Mouse (Mus musculus): ENCODE data around the gene Nexn. TPM values are rescaled to one million over a fixed set of nuclear protein-coding genes. Genes with fewer than 3 reads are reported as not detected.

Nexn gene
- polyA plus RNA-seq, 1 experiment from 2014 or later: 4.3 TPM

DNA sequence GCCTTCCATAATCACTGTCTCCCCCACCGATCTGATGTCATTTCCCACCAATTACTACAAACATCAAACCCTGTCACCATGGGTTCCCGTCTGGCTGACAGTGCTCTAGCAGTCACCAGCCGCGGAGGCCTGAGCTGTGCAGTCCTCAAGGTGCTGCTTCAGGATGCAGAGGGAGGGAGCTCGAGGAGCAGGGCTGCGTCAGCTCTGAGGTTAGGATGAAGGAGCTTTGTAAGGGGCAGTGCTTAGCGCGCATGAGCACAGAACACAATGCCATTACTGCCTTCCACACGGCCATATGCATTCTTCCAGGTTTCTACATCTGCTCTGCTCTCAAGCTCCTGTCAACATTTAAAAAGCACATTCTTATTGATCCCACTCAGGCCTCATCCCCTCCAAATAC is 36.8 kb upstream of the Nexn start:
- H3K4me1 ChIP-seq (replicated peaks; ENCODE audit: control insufficient read depth, insufficient read depth, low read length): no peaks in the 10 kb centered on the region
- no peaks in the 10 kb centered on the region for H3K27me3 ChIP-seq (ENCODE audit: control insufficient read depth, insufficient read depth, low read length)
- H3K36me3 ChIP-seq (ENCODE audit: control insufficient read depth, insufficient read depth, low read length): no peaks in the 10 kb centered on the region; the same call in 1 of the 2 replicates
- ATAC-seq (replicated peaks; ENCODE audit: low FRiP score) (no peak), DNase-seq (ENCODE audit: low spot score) (no peak)
- H3K9me3 ChIP-seq (ENCODE audit: control insufficient read depth, low read length): no peaks in the 10 kb centered on the region
- H3K4me2 ChIP-seq (ENCODE audit: low read depth, low read length, severe bottlenecking): no peak overlapping the region
- H3K4me3 ChIP-seq (ENCODE audit: low read depth, low read length): no peak overlapping the region
- H3K27ac ChIP-seq (ENCODE audit: low read depth, low read length): no peak overlapping the region
- no peak overlapping the region for H3K9ac ChIP-seq (ENCODE audit: low read length)
- WGBS: 79% methylated on average over 9 of the region's 9 CpGs

DNA sequence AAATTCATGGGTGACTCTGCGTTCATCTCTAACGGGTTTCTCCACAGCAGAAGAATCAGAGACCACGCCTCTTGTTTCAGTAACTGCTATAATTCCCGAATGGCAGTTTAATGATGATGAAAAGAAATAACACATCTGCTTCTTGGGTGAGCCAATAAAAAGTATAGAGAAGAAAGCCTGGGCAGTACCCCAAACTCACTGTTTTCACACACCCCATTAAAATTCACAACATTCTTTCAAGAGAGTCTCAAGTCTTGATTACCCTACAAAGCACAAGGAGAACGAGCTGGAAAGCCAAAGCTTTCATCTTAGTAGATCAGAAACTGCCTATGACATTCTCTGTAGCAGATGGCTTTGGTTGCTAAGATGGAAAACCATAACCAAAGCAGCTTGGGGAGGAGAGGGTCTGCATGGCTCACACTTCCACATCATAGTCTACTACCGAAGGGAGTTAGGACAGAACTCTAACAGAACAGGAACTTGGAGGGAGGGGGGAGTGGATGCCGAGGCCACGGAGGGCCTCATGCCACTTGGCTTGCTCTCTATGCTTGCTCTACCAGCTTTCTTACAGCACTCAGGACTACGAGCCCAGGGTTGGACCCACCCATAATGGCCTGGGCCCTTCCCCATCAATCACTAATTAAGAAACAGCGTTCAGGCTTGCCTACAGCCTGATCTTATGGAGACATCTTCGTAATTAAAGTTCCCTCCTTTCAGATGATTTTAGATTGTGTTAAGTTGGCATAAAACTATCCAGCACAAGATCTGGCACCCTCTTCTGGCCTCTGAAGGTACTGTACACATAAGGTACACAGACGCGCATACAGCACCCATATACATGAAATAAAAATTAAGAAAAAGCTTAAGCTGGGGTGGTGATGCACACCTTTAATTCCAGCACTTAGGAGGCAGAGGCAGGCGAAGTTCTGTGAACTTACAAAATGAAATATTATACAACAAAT is 34.5 kb upstream of the Nexn start:
- ATAC-seq (replicated peaks; ENCODE audit: low FRiP score): no peak

DNA sequence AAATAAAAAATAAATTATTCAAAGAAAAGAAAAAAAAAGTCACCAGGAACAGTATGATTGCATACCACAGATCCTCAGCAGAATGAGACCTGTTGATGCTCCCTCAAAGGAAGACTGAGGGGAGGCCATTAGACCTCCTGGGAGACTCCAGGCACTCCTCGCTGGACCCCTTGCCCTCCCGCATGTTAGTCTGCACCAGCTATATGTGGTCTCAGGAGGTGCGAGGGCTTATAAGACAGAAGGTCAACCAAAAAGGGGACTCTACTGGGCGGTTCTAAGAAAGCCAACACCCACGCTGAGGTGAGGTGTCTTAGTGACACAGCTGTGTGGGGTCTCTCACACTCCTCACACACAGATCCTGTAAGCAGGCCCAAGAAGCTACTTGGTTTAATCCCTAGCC is 29.7 kb upstream of the Nexn start:
- Histone ChIP-seq H3K36me3 (ENCODE audit: control insufficient read depth, insufficient read depth, low read length) (no peaks in the 10 kb centered on the region), H3K27me3 (ENCODE audit: control insufficient read depth, insufficient read depth, low read length) (no peaks in the 10 kb centered on the region), H3K4me3 (ENCODE audit: low read depth, low read length) (no peak overlapping the region), H3K27ac (ENCODE audit: low read depth, low read length) (no peak overlapping the region), H3K9ac (ENCODE audit: low read length) (no peak overlapping the region), H3K4me1 (replicated peaks; ENCODE audit: control insufficient read depth, insufficient read depth, low read length) (no peaks in the 10 kb centered on the region), H3K4me2 (ENCODE audit: low read depth, low read length, severe bottlenecking) (no peak overlapping the region), H3K9me3 (ENCODE audit: control insufficient read depth, low read length) (no peaks in the 10 kb centered on the region)
- ATAC-seq (replicated peaks; ENCODE audit: low FRiP score): no peak
- no peak for DNase-seq (ENCODE audit: low spot score)
- WGBS: 87% methylated on average over 5 of the region's 5 CpGs

More for the DNA sequence above, 34.5 kb upstream of the Nexn start:
- 93% methylated on average over 14 of the region's 14 CpGs for WGBS
- Histone ChIP-seq H3K9ac (ENCODE audit: low read length) (no peak overlapping the region), H3K27ac (ENCODE audit: low read depth, low read length) (no peak overlapping the region), H3K36me3 (ENCODE audit: control insufficient read depth, insufficient read depth, low read length) (no peaks in the 10 kb centered on the region), H3K4me2 (ENCODE audit: low read depth, low read length, severe bottlenecking) (no peak overlapping the region), H3K9me3 (ENCODE audit: control insufficient read depth, low read length) (no peaks in the 10 kb centered on the region), H3K4me3 (ENCODE audit: low read depth, low read length) (no peak overlapping the region), H3K4me1 (replicated peaks; ENCODE audit: control insufficient read depth, insufficient read depth, low read length) (no peaks in the 10 kb centered on the region), H3K27me3 (ENCODE audit: control insufficient read depth, insufficient read depth, low read length) (no peaks in the 10 kb centered on the region)
- DNase-seq (ENCODE audit: low spot score): no peak

DNA sequence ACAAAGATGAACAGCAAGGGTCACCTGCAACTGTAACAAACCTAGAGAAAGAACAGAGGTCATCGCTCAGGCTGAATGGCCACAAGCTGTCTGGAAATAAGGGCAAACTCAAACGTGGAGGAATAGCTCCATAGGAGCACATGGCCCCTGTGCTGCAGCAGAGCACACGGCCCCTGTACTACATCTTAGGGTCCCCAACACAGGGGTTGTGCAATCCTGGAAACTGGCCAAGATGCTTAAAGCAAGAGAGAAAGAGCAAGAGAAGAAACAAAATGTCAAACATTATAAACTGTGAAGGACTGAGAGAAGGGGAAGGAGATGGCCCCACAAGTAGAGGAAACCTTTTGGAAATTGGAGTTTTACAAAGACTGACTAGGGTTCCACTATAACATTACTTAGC is 28.2 kb upstream of the Nexn start:
- Histone ChIP-seq H3K9me3 (ENCODE audit: control insufficient read depth, low read length) (no peaks in the 10 kb centered on the region), H3K9ac (ENCODE audit: low read length) (no peak overlapping the region), H3K27ac (ENCODE audit: low read depth, low read length) (no peak overlapping the region), H3K4me3 (ENCODE audit: low read depth, low read length) (no peak overlapping the region), H3K36me3 (ENCODE audit: control insufficient read depth, insufficient read depth, low read length) (no peaks in the 10 kb centered on the region), H3K4me1 (replicated peaks; ENCODE audit: control insufficient read depth, insufficient read depth, low read length) (no peaks in the 10 kb centered on the region), H3K4me2 (ENCODE audit: low read depth, low read length, severe bottlenecking) (no peak overlapping the region), H3K27me3 (ENCODE audit: control insufficient read depth, insufficient read depth, low read length) (no peaks in the 10 kb centered on the region)
- ATAC-seq (replicated peaks; ENCODE audit: low FRiP score) (no peak), DNase-seq (ENCODE audit: low spot score) (no peak)
- 80% methylated on average over 3 of the region's 3 CpGs for WGBS

DNA sequence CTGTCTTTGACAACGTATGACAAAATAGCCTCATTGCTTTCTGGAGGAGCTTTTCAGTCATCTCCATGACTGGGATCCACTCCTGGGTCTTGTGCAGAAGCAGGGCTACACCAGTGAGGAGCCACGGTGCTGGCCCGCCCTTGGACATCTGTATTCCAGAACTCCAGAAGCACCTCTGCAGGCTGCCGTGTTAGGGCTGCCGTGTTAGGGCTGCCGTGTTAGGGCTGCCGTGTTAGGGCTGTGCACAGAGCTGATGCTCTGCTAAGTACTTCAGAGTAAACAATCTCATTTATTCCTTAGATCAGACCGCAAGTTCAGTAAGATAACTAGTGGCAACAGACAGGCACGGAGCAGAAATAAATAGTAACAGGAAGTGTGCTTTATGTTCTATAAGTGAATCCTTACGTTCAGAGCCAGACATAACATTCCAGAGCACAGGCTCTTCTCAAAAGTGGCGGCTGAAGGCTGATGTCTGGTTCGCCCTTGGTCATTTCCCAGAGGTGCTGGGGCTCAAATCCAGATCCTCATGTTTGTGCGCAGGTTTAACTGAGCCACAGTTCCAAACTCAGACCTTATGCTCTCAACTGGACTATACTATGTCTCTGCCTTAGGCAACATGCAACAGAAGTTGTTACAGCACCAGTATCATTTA is 27.5 kb upstream of the Nexn start:
- Histone ChIP-seq H3K27ac (ENCODE audit: low read depth, low read length) (no peak overlapping the region), H3K4me3 (ENCODE audit: low read depth, low read length) (no peak overlapping the region), H3K9ac (ENCODE audit: low read length) (no peak overlapping the region), H3K27me3 (ENCODE audit: control insufficient read depth, insufficient read depth, low read length) (no peaks in the 10 kb centered on the region), H3K4me2 (ENCODE audit: low read depth, low read length, severe bottlenecking) (no peak overlapping the region), H3K36me3 (ENCODE audit: control insufficient read depth, insufficient read depth, low read length) (no peaks in the 10 kb centered on the region), H3K9me3 (ENCODE audit: control insufficient read depth, low read length) (no peaks in the 10 kb centered on the region), H3K4me1 (replicated peaks; ENCODE audit: control insufficient read depth, insufficient read depth, low read length) (no peaks in the 10 kb centered on the region)
- 84% methylated on average over 13 of the region's 13 CpGs for WGBS
- ATAC-seq (replicated peaks; ENCODE audit: low FRiP score) (no peak), DNase-seq (ENCODE audit: low spot score) (no peak)

DNA sequence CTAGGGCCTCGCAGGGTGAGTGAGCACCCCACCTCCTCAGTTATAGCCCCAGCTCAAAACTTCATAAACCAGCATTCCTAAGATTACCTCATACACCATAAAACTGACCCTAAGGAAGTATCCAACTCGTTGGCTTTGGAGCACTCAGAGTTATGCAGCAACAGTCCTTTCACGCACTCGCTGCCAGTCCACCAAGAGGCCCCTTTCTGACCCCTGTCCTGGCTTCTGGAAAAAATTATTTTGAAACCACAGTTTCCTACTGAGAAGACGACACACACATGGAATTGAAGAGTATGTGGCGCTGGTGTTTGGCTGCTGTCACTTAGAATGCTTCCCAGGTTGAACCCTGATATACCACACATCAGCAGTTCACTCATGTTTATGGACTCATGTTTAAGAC is 25.7 kb upstream of the Nexn start:
- Histone ChIP-seq H3K4me3 (ENCODE audit: low read depth, low read length) (no peak overlapping the region), H3K27me3 (ENCODE audit: control insufficient read depth, insufficient read depth, low read length) (no peaks in the 10 kb centered on the region), H3K4me2 (ENCODE audit: low read depth, low read length, severe bottlenecking) (no peak overlapping the region), H3K36me3 (ENCODE audit: control insufficient read depth, insufficient read depth, low read length) (no peaks in the 10 kb centered on the region), H3K9ac (ENCODE audit: low read length) (no peak overlapping the region), H3K9me3 (ENCODE audit: control insufficient read depth, low read length) (no peaks in the 10 kb centered on the region), H3K4me1 (replicated peaks; ENCODE audit: control insufficient read depth, insufficient read depth, low read length) (no peaks in the 10 kb centered on the region), H3K27ac (ENCODE audit: low read depth, low read length) (no peak overlapping the region)
- 88% methylated on average over 6 of the region's 6 CpGs for WGBS
- no peak for ATAC-seq (replicated peaks; ENCODE audit: low FRiP score)
- no peak for DNase-seq (ENCODE audit: low spot score)

DNA sequence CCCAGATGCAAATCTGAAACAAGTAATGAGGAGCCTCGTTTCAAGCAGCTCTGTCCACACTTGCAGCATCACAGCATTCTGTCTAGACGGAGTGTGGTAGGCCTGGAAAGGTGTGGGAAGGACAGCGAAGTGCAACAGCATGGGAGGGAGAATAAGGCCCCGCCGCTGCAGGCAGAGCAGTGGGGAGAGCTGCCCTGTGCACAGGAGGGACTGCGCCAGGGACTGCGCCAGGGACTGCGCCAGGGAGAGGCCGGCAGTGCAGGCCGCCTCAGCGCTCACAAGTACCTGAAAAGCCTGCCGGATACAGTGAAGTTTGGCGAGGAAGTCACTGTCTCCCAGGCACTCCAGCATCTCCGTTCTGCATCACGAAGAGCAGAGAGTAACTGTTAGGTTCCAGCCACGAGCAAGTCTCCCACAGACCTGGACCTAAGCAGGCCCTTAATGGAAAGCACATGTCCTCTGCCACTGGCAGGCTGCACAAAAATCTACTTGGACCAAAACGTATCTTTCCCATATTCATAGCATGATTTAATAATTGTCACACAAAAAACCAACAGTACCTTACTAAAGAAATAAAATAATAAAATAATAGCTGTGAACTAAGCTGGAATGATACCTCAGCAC is 24.1 kb upstream of the Nexn start:
- Histone ChIP-seq H3K4me2 (ENCODE audit: low read depth, low read length, severe bottlenecking) (no peak overlapping the region), H3K36me3 (ENCODE audit: control insufficient read depth, insufficient read depth, low read length) (no peaks in the 10 kb centered on the region), H3K4me1 (replicated peaks; ENCODE audit: control insufficient read depth, insufficient read depth, low read length) (no peaks in the 10 kb centered on the region), H3K27me3 (ENCODE audit: control insufficient read depth, insufficient read depth, low read length) (no peaks in the 10 kb centered on the region), H3K9me3 (ENCODE audit: control insufficient read depth, low read length) (no peaks in the 10 kb centered on the region), H3K27ac (ENCODE audit: low read depth, low read length) (no peak overlapping the region), H3K9ac (ENCODE audit: low read length) (no peak overlapping the region), H3K4me3 (ENCODE audit: low read depth, low read length) (no peak overlapping the region)
- no peak for ATAC-seq (replicated peaks; ENCODE audit: low FRiP score)
- no peak for DNase-seq (ENCODE audit: low spot score)
- WGBS: 86% methylated on average over 17 of the region's 17 CpGs

DNA sequence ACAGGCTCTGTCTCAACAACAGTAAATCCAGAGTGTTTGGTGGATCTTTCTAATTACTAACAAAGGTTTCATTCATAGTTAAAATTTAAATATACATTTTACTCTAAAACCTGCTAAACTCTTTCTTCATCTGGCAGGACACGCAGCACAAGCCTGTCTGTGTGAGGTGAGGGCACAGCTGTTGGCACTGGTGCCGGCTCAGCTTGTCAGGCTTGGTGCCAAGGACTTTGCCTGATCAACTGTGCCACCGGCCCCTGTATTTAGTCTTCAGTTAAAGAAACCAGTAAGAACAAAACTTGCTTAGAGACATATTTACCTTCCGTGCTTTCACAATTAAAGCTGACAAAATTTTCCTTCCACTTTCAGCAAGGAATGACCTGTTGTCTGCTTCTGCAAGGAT is 22.6 kb upstream of the Nexn start:
- H3K4me2 ChIP-seq (ENCODE audit: low read depth, low read length, severe bottlenecking): no peak overlapping the region
- H3K27ac ChIP-seq (ENCODE audit: low read depth, low read length): no peak overlapping the region
- no peak overlapping the region for H3K9ac ChIP-seq (ENCODE audit: low read length)
- H3K36me3 ChIP-seq (ENCODE audit: control insufficient read depth, insufficient read depth, low read length): no peaks in the 10 kb centered on the region
- H3K4me1 ChIP-seq (replicated peaks; ENCODE audit: control insufficient read depth, insufficient read depth, low read length): no peaks in the 10 kb centered on the region
- no peak overlapping the region for H3K4me3 ChIP-seq (ENCODE audit: low read depth, low read length)
- no peaks in the 10 kb centered on the region for H3K27me3 ChIP-seq (ENCODE audit: control insufficient read depth, insufficient read depth, low read length)
- H3K9me3 ChIP-seq (ENCODE audit: control insufficient read depth, low read length): no peaks in the 10 kb centered on the region
- no peak for DNase-seq (ENCODE audit: low spot score)
- WGBS: 96% methylated on average over 4 of the region's 4 CpGs
- ATAC-seq (replicated peaks; ENCODE audit: low FRiP score): no peak
